In the genomic region with DNA sequence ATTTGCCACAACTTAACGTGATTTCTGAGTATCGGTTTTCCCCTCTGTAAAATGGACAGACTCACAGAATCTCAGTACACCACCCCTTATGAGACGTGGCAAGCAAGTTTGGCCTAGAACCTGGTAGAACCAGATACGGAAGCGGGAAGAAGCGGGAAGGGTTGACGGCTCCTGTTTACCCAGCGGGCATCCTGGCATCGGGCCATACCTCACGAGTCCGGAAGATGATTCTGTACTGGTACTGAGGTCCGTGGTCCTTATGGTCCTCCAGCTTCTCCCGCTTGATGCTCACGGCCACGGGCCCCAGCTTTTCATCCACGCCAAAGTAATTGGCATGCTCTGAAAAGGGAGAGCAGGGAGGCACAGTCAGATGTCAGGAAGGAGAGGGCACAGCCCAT, we compare ENCODE assay signal across 31 mouse cellular contexts.
DNase-seq lines count a peak whose midpoint lies in the region; ATAC-seq and TF ChIP-seq lines count a peak whose summit lies in the region.
"Had no signal": no experiment of that assay in that cellular context is flagged by ENCODE, and none has a peak within 500 bp of the region (broad histone marks: within the 10 kb centered on the region; RNA-seq: fewer than 3 reads in every experiment).

No protein-coding gene starts in this region.

- 84% methylated on average over 16 of the region's 16 CpGs for WGBS in hindbrain, embryonic 15.5 days
- WGBS in hindbrain, embryonic 13.5 days = 94% methylated on average over 16 of the region's 16 CpGs
- 12% methylated on average over 16 of the region's 16 CpGs for WGBS in cerebellum, adult 2 months
- WGBS in liver, embryonic 11.5 days = 93% methylated on average over 16 of the region's 16 CpGs

- peak; percentile 56 for DNase-seq in brain, adult 2 months (ENCODE audit: low read depth, low spot score)
- DNase-seq in cerebellum, adult 2 months = peak; percentile 76 to 77
- DNase-seq in cerebellum, postnatal 14 days = peak; percentile 87 to 90
- DNase-seq in liver, embryonic 11.5 days (ENCODE audit: low spot score) = no peak
- no peak for DNase-seq in adrenal gland, adult 2 months
- DNase-seq: adrenal gland, postnatal 14 days; gastrocnemius, postnatal 10 days; kidney, adult 8-10 months; kidney, postnatal 4 days; layer of hippocampus, postnatal 36 days; liver; lung, embryonic 14.5 days; lung, postnatal 14 days; right cerebral cortex, postnatal 14 days; spleen, adult 18-20 months; thymus, adult 18-20 months; thymus, postnatal 36 days had no signal

- H3K4me3 ChIP-seq in hindbrain, embryonic 15.5 days = no peak overlapping the region
- no peak overlapping the region for H3K4me3 ChIP-seq in hindbrain, embryonic 13.5 days
- no peak overlapping the region for H3K4me3 ChIP-seq in cerebellum, adult 2 months (replicated peaks; ENCODE audit: insufficient read depth, low read depth, low read length)
- H3K4me3 ChIP-seq in liver, embryonic 11.5 days (ENCODE audit: low read depth, low read length) = no peak overlapping the region
- H3K4me3 ChIP-seq: embryonic facial prominence, embryonic 10.5 days; embryonic facial prominence, embryonic 15.5 days; forebrain, embryonic 12.5 days; heart, embryonic 15.5 days; hindbrain, embryonic 12.5 days; liver, embryonic 15.5 days; midbrain, embryonic 10.5 days; midbrain, embryonic 15.5 days; neural tube, embryonic 15.5 days had no signal

- peaks cover 3% of the 10 kb centered on the region for H3K4me1 ChIP-seq in hindbrain, embryonic 15.5 days (replicated peaks)
- peaks cover 13% of the 10 kb centered on the region for H3K4me1 ChIP-seq in hindbrain, embryonic 13.5 days (replicated peaks)
- peaks cover 66% of the 10 kb centered on the region for H3K4me1 ChIP-seq in cerebellum, adult 2 months (ENCODE audit: control insufficient read depth, insufficient read depth, low read length)
- peaks cover 15% of the 10 kb centered on the region for H3K4me1 ChIP-seq in liver, embryonic 11.5 days (replicated peaks; ENCODE audit: control insufficient read depth, insufficient read depth, low read length)
- H3K4me1 ChIP-seq: embryonic facial prominence, embryonic 10.5 days; midbrain, embryonic 15.5 days had no signal

- 0 out of 2 replicates have a peak overlapping the region, but pooled peaks have one; percentile 18 for H3K27ac ChIP-seq in hindbrain, embryonic 15.5 days (replicated peaks)
- H3K27ac ChIP-seq in hindbrain, embryonic 13.5 days = no peak overlapping the region
- H3K27ac ChIP-seq in cerebellum, adult 2 months (ENCODE audit: insufficient read depth, low read length) = peak overlapping the region; percentile 87
- H3K27ac ChIP-seq in liver, embryonic 11.5 days (ENCODE audit: low read depth, low read length) = no peak overlapping the region
- H3K27ac ChIP-seq: embryonic facial prominence, embryonic 10.5 days; forebrain, embryonic 12.5 days; heart, embryonic 15.5 days; hindbrain, embryonic 12.5 days; kidney, postnatal 0 days; liver, embryonic 15.5 days; midbrain, embryonic 10.5 days; midbrain, embryonic 15.5 days; neural tube, embryonic 15.5 days had no signal

- TF ChIP-seq POLR2A in cerebellum, adult 2 months (IDR thresholded peaks at IDR 0.05; ENCODE audit: borderline replicate concordance, insufficient read depth, low read length) = no peak

- peaks cover 21% of the 10 kb centered on the region; the same call in 1 of the 2 replicates for H3K36me3 ChIP-seq in hindbrain, embryonic 15.5 days
- peaks cover 63% of the 10 kb centered on the region for H3K36me3 ChIP-seq in hindbrain, embryonic 13.5 days
- H3K36me3 ChIP-seq in liver, embryonic 11.5 days (ENCODE audit: control insufficient read depth, insufficient read depth, low read length) = peaks cover 12% of the 10 kb centered on the region; the same call in 1 of the 2 replicates

- no peak for TF ChIP-seq CTCF in cerebellum, adult 2 months (IDR thresholded peaks at IDR 0.05; ENCODE audit: borderline replicate concordance, insufficient read depth, low read depth, low read length)

- no peak for ATAC-seq in hindbrain, embryonic 15.5 days (ENCODE audit: low FRiP score, low read depth)
- no peak for ATAC-seq in hindbrain, embryonic 13.5 days (ENCODE audit: low FRiP score)
- no peak for ATAC-seq in liver, embryonic 11.5 days (replicated peaks; ENCODE audit: low FRiP score)
- ATAC-seq: intestine, embryonic 16.5 days; midbrain, embryonic 15.5 days had no signal

- H3K27me3 ChIP-seq in hindbrain, embryonic 15.5 days = no peaks in the 10 kb centered on the region
- no peaks in the 10 kb centered on the region for H3K27me3 ChIP-seq in hindbrain, embryonic 13.5 days
- H3K27me3 ChIP-seq in cerebellum, adult 2 months (ENCODE audit: control insufficient read depth, insufficient read depth, low read length) = no peaks in the 10 kb centered on the region
- H3K27me3 ChIP-seq in liver, embryonic 11.5 days (replicated peaks; ENCODE audit: control insufficient read depth, insufficient read depth, low read length) = no peaks in the 10 kb centered on the region
- H3K27me3 ChIP-seq: embryonic facial prominence, embryonic 15.5 days; forebrain, embryonic 12.5 days; hindbrain, embryonic 12.5 days; liver, embryonic 15.5 days; midbrain, embryonic 15.5 days; neural tube, embryonic 15.5 days; Patski had no signal

- no peaks in the 10 kb centered on the region for H3K9me3 ChIP-seq in hindbrain, embryonic 15.5 days
- H3K9me3 ChIP-seq in hindbrain, embryonic 13.5 days = no peaks in the 10 kb centered on the region
- no peaks in the 10 kb centered on the region for H3K9me3 ChIP-seq in liver, embryonic 11.5 days (ENCODE audit: control insufficient read depth, low read length)
- H3K9me3 ChIP-seq: embryonic facial prominence, embryonic 10.5 days; embryonic facial prominence, embryonic 15.5 days; forebrain, embryonic 12.5 days; heart, embryonic 15.5 days; hindbrain, embryonic 12.5 days; liver, embryonic 15.5 days; midbrain, embryonic 10.5 days; midbrain, embryonic 15.5 days; neural tube, embryonic 15.5 days had no signal

- no peak overlapping the region for H3K9ac ChIP-seq in hindbrain, embryonic 15.5 days
- no peak overlapping the region for H3K9ac ChIP-seq in hindbrain, embryonic 13.5 days
- no peak overlapping the region for H3K9ac ChIP-seq in liver, embryonic 11.5 days (ENCODE audit: low read depth, low read length)
- H3K9ac ChIP-seq: embryonic facial prominence, embryonic 15.5 days; forebrain, embryonic 12.5 days; heart, embryonic 15.5 days; hindbrain, embryonic 12.5 days; liver, embryonic 15.5 days; lung, embryonic 14.5 days; midbrain, embryonic 15.5 days; neural tube, embryonic 15.5 days had no signal

- no peak overlapping the region for H3K4me2 ChIP-seq in hindbrain, embryonic 15.5 days
- no peak overlapping the region for H3K4me2 ChIP-seq in hindbrain, embryonic 13.5 days
- H3K4me2 ChIP-seq in liver, embryonic 11.5 days = no peak overlapping the region
- H3K4me2 ChIP-seq: embryonic facial prominence, embryonic 15.5 days; forebrain, embryonic 12.5 days; heart, embryonic 15.5 days; hindbrain, embryonic 12.5 days; liver, embryonic 15.5 days; lung, embryonic 14.5 days; midbrain, embryonic 15.5 days; neural tube, embryonic 15.5 days had no signal

Comparison
In these comparisons a context has a peak if more than half of its experiments do, and no peak if none do; other contexts are left out.
1. H3K27ac ChIP-seq: peak in hindbrain, embryonic 15.5 days (single experiment) and cerebellum, adult 2 months (single experiment); none in hindbrain, embryonic 13.5 days (single experiment) and liver, embryonic 11.5 days (single experiment).
2. DNase-seq: peak in brain, adult 2 months (single experiment), cerebellum, adult 2 months (2 of 2) and cerebellum, postnatal 14 days (2 of 2); none in liver, embryonic 11.5 days (single experiment) and adrenal gland, adult 2 months (single experiment).